Mouse (Mus musculus) telencephalon, adult 2 months (tissue): ENCODE measurements around the gene Ntn4.

Experiments used
- DNase-seq: peaks from one replicate; pipeline ENCODE4 v3.0.0-alpha.2; 2011; ENCODE audit warnings: low read depth, low spot score

Gene Ntn4

GRCm38 (mm10) chr10:93783216-93784013 is 142.9 kb downstream of the Ntn4 start:
- DNase-seq: no peak
